Mouse (Mus musculus) heart, embryonic 14.5 days (tissue): ENCODE measurements at regions not wholly inside any gene's neighbourhood (a gene's known extent, or its start where the extent isn't known, plus 50 kb on each side); places are given as distances from the start of the nearest gene placed in this dataset.

ENCODE experiments used
- ATAC-seq: fragments of 200-750 bp; cut with Nextera tagmentation; 2 replicates; pipeline ENCODE4 v1.8.0; 2017; ENCODE audit warnings: low read depth, moderate TSS enrichment; ENCODE audit not compliant: insufficient number of reproducible peaks, insufficient read depth, low FRiP score
- H3K27ac ChIP-seq, 2 experiments: fragments of 200-500 bp in 1 of 2; fragments of 300-500 bp in 1 of 2; sonication (generic) in 1 of 2; replicated peaks in 1 of 2; 2 replicates each; pipeline ENCODE4 v1.5.1; 2012 to 2014; ENCODE audit warnings: low read depth in 2 of 2, low read length in 2 of 2, control low read depth in 1 of 2, mild to moderate bottlenecking in 1 of 2, mixed read lengths in 1 of 2; ENCODE audit not compliant: control insufficient read depth in 1 of 2, insufficient read depth in 1 of 2
- H3K27me3 ChIP-seq: fragments of 300-500 bp; sonication (generic); 2 replicates; pipeline ENCODE4 v1.6.1; 2014; ENCODE audit warnings: mild to moderate bottlenecking, low read length, control low read depth; ENCODE audit not compliant: control insufficient read depth, insufficient read depth
- H3K36me3 ChIP-seq: fragments of 300-500 bp; sonication (generic); 2 replicates; pipeline ENCODE4 v1.6.1; 2014; ENCODE audit warnings: mild to moderate bottlenecking, control low read depth, low read length, mixed read lengths; ENCODE audit not compliant: control insufficient read depth, insufficient read depth
- H3K4me1 ChIP-seq, 2 experiments: fragments of 200-500 bp in 1 of 2; fragments of 300-500 bp in 1 of 2; sonication (generic) in 1 of 2; 2 replicates each; pipeline ENCODE4 v1.6.1; 2012 to 2014; ENCODE audit warnings: low read length in 2 of 2, control low read depth in 1 of 2, mixed read lengths in 1 of 2; ENCODE audit not compliant: control insufficient read depth in 2 of 2, insufficient read depth in 2 of 2
- H3K4me2 ChIP-seq: fragments of 300-500 bp; sonication (generic); 2 replicates; pipeline ENCODE4 v1.6.1; 2014; ENCODE audit warnings: mild to moderate bottlenecking, low read length
- H3K4me3 ChIP-seq, 2 experiments: fragments of 200-500 bp in 1 of 2; fragments of 300-500 bp in 1 of 2; sonication (generic) in 1 of 2; 2 replicates each; pipeline ENCODE4 v1.5.1; 2012 to 2014; ENCODE audit warnings: low read length in 2 of 2, mild to moderate bottlenecking in 2 of 2, control low read depth in 1 of 2, low read depth in 1 of 2, moderate library complexity in 1 of 2; ENCODE audit not compliant: control insufficient read depth in 1 of 2, insufficient read depth in 1 of 2
- H3K9ac ChIP-seq: fragments of 300-500 bp; sonication (generic); 2 replicates; pipeline ENCODE4 v1.6.1; 2014; ENCODE audit warnings: mild to moderate bottlenecking, low read length
- H3K9me3 ChIP-seq: fragments of 300-500 bp; sonication (generic); 2 replicates; pipeline ENCODE4 v1.6.1; 2016; ENCODE audit warnings: low read length, control low read depth; ENCODE audit not compliant: control insufficient read depth
- WGBS: fragments of 180-500 bp; shearing (Covaris S2); extraction: QIAGEN DNeasy Blood & Tissue Kit; methylation state at CpG from one replicate; pipeline ENCODE4 v1.1.7; 2014; 5-methylcytosine and 5-hydroxymethylcytosine counted together

- no peaks in the 10 kb centered on the region for H3K36me3 ChIP-seq
- H3K27me3 ChIP-seq: no peaks in the 10 kb centered on the region
- no peak overlapping the region for H3K27ac ChIP-seq
- no peak overlapping the region for H3K4me3 ChIP-seq
- WGBS: 65% methylated on average over 1 of the region's 1 CpGs
- ATAC-seq: no peak
- H3K9me3 ChIP-seq: no peaks in the 10 kb centered on the region
- no peak overlapping the region for H3K9ac ChIP-seq
- H3K4me2 ChIP-seq: no peak overlapping the region
- H3K4me1 ChIP-seq: peaks cover 0 to under 1% of the 10 kb centered on the region in 2 experiments; a peak in 1 of 4 replicates
Measured at GRCm38 (mm10) chr13:80956966-80957365, 73.8 kb downstream of the Arrdc3 start.

DNA sequence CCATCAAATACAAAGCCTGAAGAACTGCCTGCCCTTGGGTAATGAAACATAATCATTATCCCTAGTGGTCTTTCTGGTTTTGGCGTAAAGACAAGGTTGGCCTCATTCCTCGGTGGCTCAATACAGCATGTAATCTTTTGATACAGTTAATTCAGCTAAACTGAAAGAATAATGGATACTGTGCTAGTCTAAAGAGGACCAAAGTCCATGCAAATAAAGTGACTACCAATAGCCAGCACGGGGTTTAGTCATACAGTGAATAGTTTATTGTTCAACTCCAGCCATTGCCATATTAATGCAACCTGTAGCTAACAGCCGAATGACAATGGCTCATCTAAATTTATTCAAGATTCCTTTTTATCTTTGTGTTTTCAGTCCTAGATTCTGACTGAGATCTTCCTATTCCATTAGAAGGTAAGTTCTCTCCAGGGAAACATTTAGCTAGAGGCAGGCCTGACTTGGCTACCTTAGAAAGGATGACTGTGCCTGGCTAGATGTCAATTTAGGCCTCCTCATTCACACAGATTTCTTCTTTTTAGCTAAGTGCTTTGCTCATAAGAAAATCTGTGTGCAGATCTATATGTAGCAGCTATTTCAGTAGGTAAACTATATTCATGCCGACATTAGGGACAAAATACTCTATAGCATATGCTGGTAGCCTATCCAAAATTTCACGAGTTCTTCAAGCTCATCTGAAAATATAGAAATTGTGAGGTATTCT is 74.4 kb downstream of the Arrdc3 start:
- H3K36me3 ChIP-seq: no peaks in the 10 kb centered on the region
- H3K4me1 ChIP-seq: peaks cover 0 to 5% of the 10 kb centered on the region in 2 experiments; a peak in 1 of 4 replicates
- no peak for ATAC-seq
- no peaks in the 10 kb centered on the region for H3K27me3 ChIP-seq
- H3K9ac ChIP-seq: no peak overlapping the region
- H3K9me3 ChIP-seq: no peaks in the 10 kb centered on the region
- H3K27ac ChIP-seq: no peak overlapping the region
- no peak overlapping the region for H3K4me2 ChIP-seq
- 85% methylated on average over 6 of the region's 6 CpGs for WGBS
- H3K4me3 ChIP-seq: no peak overlapping the region

DNA sequence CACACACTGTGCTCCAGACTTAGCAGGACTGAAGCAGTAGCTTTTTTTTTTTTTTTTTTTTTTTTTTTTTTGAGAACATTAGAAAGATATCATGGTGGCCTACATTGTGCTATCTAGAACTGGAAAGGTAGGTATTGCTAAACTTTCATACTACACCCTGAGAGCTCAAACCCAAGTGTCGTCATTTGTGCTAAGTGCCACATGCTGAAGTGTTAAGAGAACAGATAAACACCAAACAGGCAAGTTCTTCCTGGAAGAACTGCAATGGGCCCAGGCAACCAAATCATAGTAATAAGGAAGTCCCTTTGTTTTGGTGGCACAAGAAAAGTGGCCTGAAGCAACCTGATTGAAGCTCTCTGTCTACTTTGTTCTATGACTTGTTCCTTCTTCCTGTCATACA is 76.6 kb downstream of the Arrdc3 start:
- no peaks in the 10 kb centered on the region for H3K27me3 ChIP-seq
- no peak for ATAC-seq
- no peak overlapping the region for H3K9ac ChIP-seq
- no peaks in the 10 kb centered on the region for H3K36me3 ChIP-seq
- WGBS: 63% methylated on average over 1 of the region's 1 CpGs
- H3K4me3 ChIP-seq: no peak overlapping the region
- H3K4me2 ChIP-seq: no peak overlapping the region
- H3K9me3 ChIP-seq: no peaks in the 10 kb centered on the region
- H3K27ac ChIP-seq: no peak overlapping the region
- peaks cover 4 to 13% of the 10 kb centered on the region in 2 experiments for H3K4me1 ChIP-seq

DNA sequence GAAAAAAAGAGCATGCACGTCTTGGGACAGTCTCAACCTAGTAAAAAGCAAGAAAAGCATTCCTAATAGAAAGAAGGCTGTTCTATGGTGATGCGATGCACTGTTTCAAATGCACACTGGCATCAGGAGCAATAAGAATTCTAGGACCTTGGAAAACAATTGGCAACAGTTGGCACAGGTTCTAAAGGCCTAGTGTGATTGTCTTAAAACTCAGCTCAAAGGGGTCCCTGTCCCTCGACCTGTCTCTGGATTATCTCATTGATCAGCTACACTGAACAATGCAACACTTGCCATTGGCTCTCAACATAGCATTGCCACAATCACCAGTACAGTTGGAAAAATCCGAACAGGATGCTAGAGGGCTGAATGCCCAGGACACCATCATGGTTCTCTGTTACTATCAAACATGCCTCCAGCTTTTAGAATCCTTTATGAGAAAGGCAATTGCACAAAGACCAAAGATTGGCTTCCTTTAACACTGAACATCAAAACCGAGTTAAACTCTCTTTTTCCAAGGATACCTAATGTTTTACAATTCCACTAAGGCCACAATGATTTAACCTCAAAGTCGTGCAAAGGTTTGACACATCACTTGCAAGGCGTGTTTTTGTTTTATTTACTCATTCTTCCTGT is 78.9 kb downstream of the Arrdc3 start:
- peaks cover 4 to 13% of the 10 kb centered on the region in 2 experiments for H3K4me1 ChIP-seq
- ATAC-seq: no peak
- H3K9me3 ChIP-seq: no peaks in the 10 kb centered on the region
- peak overlapping the region; percentile 25 to 91; a peak in 3 of 4 replicates for H3K27ac ChIP-seq
- no peak overlapping the region for H3K9ac ChIP-seq
- H3K4me3 ChIP-seq: peak overlapping the region in 1 of 2 experiments; percentile 38; a peak in 1 of 4 replicates
- no peaks in the 10 kb centered on the region for H3K36me3 ChIP-seq
- WGBS: 51% methylated on average over 7 of the region's 7 CpGs
- H3K4me2 ChIP-seq: peak overlapping the region; percentile 68
- no peaks in the 10 kb centered on the region for H3K27me3 ChIP-seq

DNA sequence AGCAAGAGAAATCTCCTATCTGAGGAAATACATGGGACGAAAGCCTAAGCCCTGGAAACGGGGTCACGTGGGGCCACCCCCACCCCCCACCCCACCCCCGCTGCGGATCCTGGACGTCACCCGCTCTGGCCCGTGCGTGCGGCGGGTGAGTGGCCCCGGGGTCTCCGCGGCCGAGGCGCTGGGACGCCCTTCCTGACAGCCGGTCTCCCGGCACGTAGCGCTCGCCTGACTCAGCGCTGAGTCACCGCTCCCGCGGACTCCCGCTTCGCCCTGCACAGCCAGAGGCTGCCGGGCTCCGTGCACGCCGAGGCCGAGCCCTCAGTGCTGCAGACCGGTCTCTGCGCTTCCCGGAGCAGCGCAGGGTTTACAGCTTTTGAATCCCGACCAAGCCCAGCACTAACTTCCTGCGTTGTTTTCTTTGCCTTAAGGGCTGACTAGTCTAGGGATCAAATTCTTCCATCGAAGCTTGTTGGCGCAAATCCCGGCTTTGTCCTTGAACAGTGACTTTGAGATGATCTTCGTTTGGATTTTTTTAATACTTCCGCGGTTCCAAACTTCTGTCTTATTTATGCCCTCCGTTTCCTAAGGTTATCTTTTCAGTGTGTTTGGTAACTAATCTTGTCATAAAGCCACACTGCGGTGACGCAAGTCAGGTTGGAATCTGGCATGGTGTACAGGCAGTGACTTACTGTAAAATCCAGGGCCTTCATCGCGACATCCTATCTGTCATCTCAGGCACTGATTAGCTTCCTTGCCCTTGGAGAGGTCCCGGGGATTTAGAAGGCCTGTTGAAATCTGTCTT is 79.8 kb downstream of the Arrdc3 start:
- no peaks in the 10 kb centered on the region for H3K27me3 ChIP-seq
- no peaks in the 10 kb centered on the region for H3K9me3 ChIP-seq
- ATAC-seq: peak; percentile 96
- H3K4me2 ChIP-seq: peak overlapping the region; percentile 68
- peak overlapping the region; percentile 91 to 98 for H3K27ac ChIP-seq
- no peaks in the 10 kb centered on the region for H3K36me3 ChIP-seq
- H3K4me3 ChIP-seq: peak overlapping the region; percentile 38 to 55
- 1% methylated on average over 47 of the region's 51 CpGs for WGBS
- H3K9ac ChIP-seq: peak overlapping the region; percentile 72
- H3K4me1 ChIP-seq: peaks cover 4 to 13% of the 10 kb centered on the region in 2 experiments

- Histone ChIP-seq H3K9ac (peak overlapping the region; percentile 72), H3K9me3 (no peaks in the 10 kb centered on the region), H3K27me3 (no peaks in the 10 kb centered on the region), H3K4me2 (peak overlapping the region; percentile 68), H3K4me1 (peaks cover 6 to 13% of the 10 kb centered on the region in 2 experiments), H3K4me3 (peak overlapping the region; percentile 38 to 55; a peak in 2 of 4 replicates), H3K36me3 (no peaks in the 10 kb centered on the region), H3K27ac (peak overlapping the region; percentile 91 to 98)
- WGBS: 58% methylated on average over 11 of the region's 11 CpGs
- no peak for ATAC-seq
Measured at GRCm38 (mm10) chr13:80963591-80963940, 80.4 kb downstream of the Arrdc3 start.

- 46% methylated on average over 3 of the region's 3 CpGs for WGBS
- Histone ChIP-seq H3K9ac (no peak overlapping the region), H3K27me3 (no peaks in the 10 kb centered on the region), H3K4me1 (peaks cover 5 to 8% of the 10 kb centered on the region in 2 experiments), H3K36me3 (no peaks in the 10 kb centered on the region), H3K4me2 (no peak overlapping the region), H3K4me3 (no peak overlapping the region), H3K9me3 (no peaks in the 10 kb centered on the region), H3K27ac (no peak overlapping the region)
- no peak for ATAC-seq
Measured at GRCm38 (mm10) chr13:80971664-80972063, 88.5 kb downstream of the Arrdc3 start.
